ENCODE assay signal across 10 mouse cellular contexts in the genomic region with DNA sequence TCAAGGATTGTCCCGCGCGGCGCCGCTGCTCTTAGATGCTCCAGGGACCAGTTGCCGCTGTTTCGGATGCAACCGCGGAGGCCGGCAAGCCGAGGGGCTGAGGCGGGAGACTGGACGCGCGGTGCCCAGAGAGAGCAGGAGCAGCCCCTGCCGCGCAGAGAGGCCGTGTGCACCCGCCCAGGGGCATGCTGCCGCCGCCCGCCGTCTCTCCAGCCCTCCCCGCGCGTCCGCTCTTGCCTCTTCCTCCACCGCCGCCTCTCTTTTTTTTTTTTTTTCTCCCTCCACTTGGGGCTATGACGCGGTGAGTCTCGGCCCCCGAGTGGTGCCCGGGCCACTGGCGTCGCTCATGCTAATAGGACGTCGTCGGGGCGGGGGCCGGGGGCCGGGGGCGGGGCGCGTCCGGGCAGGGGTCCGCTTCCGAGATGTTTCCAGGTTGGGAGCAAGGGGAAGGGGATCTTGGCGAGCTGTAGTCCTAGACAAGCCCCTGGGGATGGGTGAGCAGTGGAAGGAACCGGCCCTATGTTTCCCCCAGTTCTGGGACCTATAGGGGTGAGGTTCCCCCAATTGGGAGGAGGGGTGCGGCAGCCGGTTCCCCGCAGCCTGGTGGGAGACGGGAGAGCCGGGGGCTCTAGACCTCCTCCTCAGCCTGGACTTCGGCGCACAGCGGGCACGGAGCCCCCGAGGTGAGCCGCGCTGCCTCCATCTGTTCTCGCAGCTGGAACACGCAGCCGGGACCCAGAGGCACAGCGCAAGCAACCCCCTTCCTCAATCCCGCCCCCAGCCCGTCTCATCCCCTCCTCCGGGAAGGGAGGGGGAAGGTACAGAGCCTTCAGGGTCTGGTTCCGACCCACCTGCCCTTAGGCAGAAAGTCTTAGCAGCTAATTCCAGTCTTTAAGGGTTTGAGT. TPM values are rescaled to one million over a fixed set of nuclear protein-coding genes. Genes with fewer than 3 reads are reported as not detected.
DNase-seq lines count a peak whose midpoint lies in the region; ATAC-seq and TF ChIP-seq lines count a peak whose summit lies in the region.
"Had no signal": no experiment of that assay in that cellular context is flagged by ENCODE, and none has a peak within 500 bp of the region (broad histone marks: within the 10 kb centered on the region; RNA-seq: fewer than 3 reads in every experiment).

A gene (minus strand): TSS at position 250 of the 905 bp plus-strand sequence.

- H3K79me2 ChIP-seq in heart, adult 2 months (replicated peaks; ENCODE audit: control insufficient read depth, insufficient read depth, low read length), result no peaks in the 10 kb centered on the region

- in situ Hi-C loops in ES-E14 (cut with MboI; ENCODE audit: low sequenced_read_pairs in 2 of 2, unreplicated experiment in 2 of 2), result no loop called here

- TF ChIP-seq POLR2A in heart, adult 2 months (IDR thresholded peaks at IDR 0.05; ENCODE audit: insufficient read depth, low read depth, low read length), result no peak

- H3K27ac ChIP-seq in heart, embryonic 13.5 days (replicated peaks), result no peak within 1 kb of the TSS
- H3K27ac ChIP-seq in heart, adult 2 months, result no peak within 1 kb of the TSS
- no peak within 1 kb of the TSS for H3K27ac ChIP-seq in ES-E14 (ENCODE audit: insufficient read depth, low read depth, low read length, poor library complexity, severe bottlenecking)
- no peak within 1 kb of the TSS for H3K27ac ChIP-seq in forebrain, embryonic 13.5 days
- H3K27ac ChIP-seq in midbrain, embryonic 10.5 days (replicated peaks), result no peak within 1 kb of the TSS

- no peak within 1 kb of the TSS; the same call in 1 of the 2 replicates for H3K9ac ChIP-seq in heart, embryonic 13.5 days
- H3K9ac ChIP-seq in heart, adult 2 months (ENCODE audit: low read depth, low read length), result no peak within 1 kb of the TSS
- peak within 1 kb of the TSS; percentile 38 for H3K9ac ChIP-seq in ES-E14 (ENCODE audit: insufficient read depth, low read depth, low read length, poor library complexity, severe bottlenecking)
- peak within 1 kb of the TSS; percentile 54 for H3K9ac ChIP-seq in forebrain, embryonic 13.5 days

- H3K4me3 ChIP-seq in heart, embryonic 13.5 days, result peak within 1 kb of the TSS; percentile 49
- H3K4me3 ChIP-seq in heart, adult 2 months, result no peak within 1 kb of the TSS
- H3K4me3 ChIP-seq in ES-E14 (ENCODE audit: insufficient read depth in 1 of 2, low read depth in 1 of 2, low read length in 2 of 2, poor library complexity in 1 of 2, severe bottlenecking in 1 of 2), result peak within 1 kb of the TSS; percentile 73 to 76
- peak within 1 kb of the TSS; percentile 44 for H3K4me3 ChIP-seq in forebrain, embryonic 13.5 days
- H3K4me3 ChIP-seq in midbrain, embryonic 10.5 days, result peak within 1 kb of the TSS; percentile 53

- ATAC-seq in heart, embryonic 13.5 days (ENCODE audit: extremely low read depth, insufficient number of reproducible peaks, low FRiP score, low TSS enrichment), result no peak
- ATAC-seq in forebrain, embryonic 13.5 days, result peak; percentile 51; the same call in 1 of the 2 replicates

- H3K27me3 ChIP-seq in heart, embryonic 13.5 days (replicated peaks), result peaks cover 97% of the 10 kb centered on the region
- H3K27me3 ChIP-seq in heart, adult 2 months (ENCODE audit: control insufficient read depth, insufficient read depth, low read length), result peaks cover 24% of the 10 kb centered on the region
- H3K27me3 ChIP-seq in forebrain, embryonic 13.5 days, result peaks cover 97% of the 10 kb centered on the region
- peaks cover 96% of the 10 kb centered on the region for H3K27me3 ChIP-seq in midbrain, embryonic 10.5 days (ENCODE audit: low read depth, poor library complexity, severe bottlenecking)

- DNase-seq in heart, adult 2 months, result no peak
- DNase-seq in ES-E14 (ENCODE audit: low read depth, low spot score), result peak; percentile 30
- peak; percentile 35 for DNase-seq in midbrain, embryonic 10.5 days (ENCODE audit: low spot score)
- no peak for DNase-seq in urinary bladder, postnatal 36 days (ENCODE audit: low spot score in 2 of 2)
- DNase-seq in thymus, adult 18-20 months, result no peak
- DNase-seq in lung, postnatal 36 days, result no peak
- DNase-seq: thymus, adult 2 months had no signal

- H3K4me2 ChIP-seq in heart, embryonic 13.5 days, result peak within 1 kb of the TSS; percentile 71
- H3K4me2 ChIP-seq in forebrain, embryonic 13.5 days, result peak within 1 kb of the TSS; percentile 75

- H3K9me3 ChIP-seq in heart, embryonic 13.5 days, result no peaks in the 10 kb centered on the region
- no peaks in the 10 kb centered on the region for H3K9me3 ChIP-seq in ES-E14 (ENCODE audit: control insufficient read depth, insufficient read depth, low read depth, low read length)
- H3K9me3 ChIP-seq in forebrain, embryonic 13.5 days (replicated peaks), result no peaks in the 10 kb centered on the region
- H3K9me3 ChIP-seq in midbrain, embryonic 10.5 days (replicated peaks), result no peaks in the 10 kb centered on the region

- no peaks in the 10 kb centered on the region for H3K36me3 ChIP-seq in heart, embryonic 13.5 days
- H3K36me3 ChIP-seq in heart, adult 2 months (ENCODE audit: control insufficient read depth, insufficient read depth, low read length), result no peaks in the 10 kb centered on the region
- H3K36me3 ChIP-seq in ES-E14 (ENCODE audit: control insufficient read depth, insufficient read depth, low read length, poor library complexity, severe bottlenecking), result no peaks in the 10 kb centered on the region
- H3K36me3 ChIP-seq in forebrain, embryonic 13.5 days (ENCODE audit: poor library complexity, severe bottlenecking), result no peaks in the 10 kb centered on the region
- H3K36me3 ChIP-seq in midbrain, embryonic 10.5 days, result no peaks in the 10 kb centered on the region

- H3K4me1 ChIP-seq in heart, embryonic 13.5 days, result peaks cover 25% of the 10 kb centered on the region
- no peaks in the 10 kb centered on the region for H3K4me1 ChIP-seq in heart, adult 2 months (ENCODE audit: control insufficient read depth, insufficient read depth, low read length)
- peaks cover 0 to 16% of the 10 kb centered on the region in 2 experiments; a peak in 1 of 4 replicates for H3K4me1 ChIP-seq in ES-E14 (ENCODE audit: control insufficient read depth in 2 of 2, insufficient read depth in 2 of 2, low read length in 2 of 2, poor library complexity in 1 of 2)
- H3K4me1 ChIP-seq in forebrain, embryonic 13.5 days, result peaks cover 28% of the 10 kb centered on the region
- H3K4me1 ChIP-seq in midbrain, embryonic 10.5 days, result peaks cover 36% of the 10 kb centered on the region

- intact Hi-C loops in heart, adult 2 months (cut with DNase I), result loop anchor here (5.0 kb wide), 1 partner anchor 143 kb away; a partner anchor contains a TSS

- WGBS in heart, embryonic 13.5 days, result under 1% methylated on average over 60 of the region's 70 CpGs
- WGBS in heart, adult 2 months, result 1% methylated on average over 68 of the region's 70 CpGs
- under 1% methylated on average over 50 of the region's 70 CpGs for WGBS in forebrain, embryonic 13.5 days
- under 1% methylated on average over 68 of the region's 70 CpGs for WGBS in midbrain, embryonic 10.5 days

- TF ChIP-seq EP300 in heart, adult 2 months (IDR thresholded peaks at IDR 0.05; ENCODE audit: insufficient read depth, low read depth, low read length), result no peak

- TF ChIP-seq CTCF in heart, adult 2 months (IDR thresholded peaks at IDR 0.05), result no peak

TF ChIP-seq in ES-E14, 5 proteins besides CTCF, POLR2A, EP300 and RAD21:
- peak; percentile 78 for TF ChIP-seq ZNF384 (IDR thresholded peaks at IDR 0.05; ENCODE audit: low read depth, low read length)
- no peak for TF ChIP-seq ZC3H11A (IDR thresholded peaks at IDR 0.05; ENCODE audit: borderline replicate concordance, low read depth, low read length)
TF ChIP-seq in ES-E14: peak in this region for 1.

RNA-seq across cellular contexts. Expression of the gene that starts here (rescaled TPM):
- polyA plus RNA-seq in heart, embryonic 13.5 days (2015; fragmentation: Nextera tagmentation; extraction: Ambion mirVana), result 0.19 and 0.51 TPM in 2 replicates
- total RNA-seq in heart, adult 2 months (2021), result under 1 TPM in 1 of 2 experiments, not detected in 1; 0.09 TPM
- 0.43 and 0.47 TPM in 2 replicates for polyA plus RNA-seq in heart, adult 2 months (2012; rRNA removed)
- total RNA-seq in ES-E14 (2012; rRNA removed), result 1.0 and 2.5 TPM in 2 replicates
- 0.33 and 0.35 TPM in 2 replicates for polyA plus RNA-seq in forebrain, embryonic 13.5 days (2015; fragmentation: Nextera tagmentation; extraction: Ambion mirVana)
- 0.41 and 0.77 TPM in 2 replicates for polyA plus RNA-seq in midbrain, embryonic 10.5 days (2016; fragmentation: Nextera tagmentation; extraction: Ambion mirVana)
- total RNA-seq: liver, adult 2 months had no signal
- polyA plus RNA-seq: liver, adult 2 months had no signal

Comparison
In these comparisons a context has a peak if more than half of its experiments do, and no peak if none do; other contexts are left out.
1. Peak in ATAC-seq, H3K4me3 ChIP-seq, H3K9ac ChIP-seq and H3K4me2 ChIP-seq in forebrain, embryonic 13.5 days; RNA of the gene not detected or under 1 TPM.
2. Peak in DNase-seq and H3K4me3 ChIP-seq in midbrain, embryonic 10.5 days; RNA of the gene not detected or under 1 TPM.